16 mouse cellular contexts compared by ENCODE assay signal in the genomic region with DNA sequence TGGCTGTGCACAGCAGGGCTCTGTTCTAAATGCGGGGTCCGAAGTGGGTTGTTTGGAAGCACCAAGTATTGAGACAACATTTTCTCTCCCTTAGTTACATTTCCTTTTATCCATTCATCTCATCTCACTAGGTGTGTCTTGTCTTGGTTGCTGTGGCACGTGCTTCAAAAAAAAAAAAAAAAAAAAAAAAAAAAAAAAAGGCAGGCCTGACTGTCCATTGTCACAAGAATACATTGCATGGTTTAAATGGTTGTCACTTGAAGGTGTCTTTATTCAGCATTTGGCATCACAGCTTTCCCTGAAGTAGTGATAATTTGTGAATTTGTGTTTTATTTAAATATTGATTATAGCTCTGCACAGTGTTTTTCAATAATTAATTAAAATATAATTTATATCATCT.
A peak's percentile ranks its signal among the peaks of the same experiment; 100 is the strongest.
DNase-seq lines count a peak whose midpoint lies in the region; ATAC-seq lines count a peak whose summit lies in the region.
"Had no signal": no experiment of that assay in that cellular context is flagged by ENCODE, and none has a peak within 500 bp of the region (broad histone marks: within the 10 kb centered on the region; RNA-seq: fewer than 3 reads in every experiment).

No protein-coding gene starts in this region.

- no peak overlapping the region for H3K4me3 ChIP-seq in heart, embryonic 15.5 days
- no peak overlapping the region for H3K4me3 ChIP-seq in lung, embryonic 16.5 days (ENCODE audit: low read length)
- H3K4me3 ChIP-seq in intestine, embryonic 14.5 days (ENCODE audit: low read depth, low read length), result no peak overlapping the region
- no peak overlapping the region for H3K4me3 ChIP-seq in stomach, embryonic 16.5 days (replicated peaks; ENCODE audit: low read length)
- H3K4me3 ChIP-seq: embryonic facial prominence, embryonic 15.5 days; erythroblast, embryonic 14.5 days; forebrain, embryonic 10.5 days; hindbrain, embryonic 12.5 days had no signal

- H3K27ac ChIP-seq in heart, embryonic 15.5 days, result peak overlapping the region; percentile 64; the same call in 1 of the 2 replicates
- H3K27ac ChIP-seq in lung, embryonic 16.5 days (ENCODE audit: low read length), result no peak overlapping the region
- H3K27ac ChIP-seq in intestine, embryonic 14.5 days (ENCODE audit: low read depth), result no peak overlapping the region
- H3K27ac ChIP-seq in stomach, embryonic 16.5 days (ENCODE audit: low read length), result no peak overlapping the region
- H3K27ac ChIP-seq: embryonic facial prominence, embryonic 15.5 days; forebrain, embryonic 10.5 days; hindbrain, embryonic 12.5 days had no signal

- peak overlapping the region; percentile 53; the same call in 1 of the 2 replicates for H3K4me2 ChIP-seq in heart, embryonic 15.5 days
- H3K4me2 ChIP-seq in lung, embryonic 16.5 days (ENCODE audit: low read depth, low read length), result peak overlapping the region; percentile 48; the same call in 1 of the 2 replicates
- H3K4me2 ChIP-seq in intestine, embryonic 14.5 days (ENCODE audit: low read length), result peak overlapping the region; percentile 32; the same call in 1 of the 2 replicates
- peak overlapping the region; percentile 22; the same call in 1 of the 2 replicates for H3K4me2 ChIP-seq in stomach, embryonic 16.5 days (ENCODE audit: low read depth, low read length)
- H3K4me2 ChIP-seq: embryonic facial prominence, embryonic 15.5 days; hindbrain, embryonic 12.5 days had no signal

- DNase-seq in heart, postnatal 10 days, result no peak
- no peak for DNase-seq in lung, postnatal 4 days
- no peak for DNase-seq in intestine, embryonic 14.5 days (ENCODE audit: low spot score)
- DNase-seq in layer of hippocampus, postnatal 36 days, result no peak
- DNase-seq: embryo, embryonic 11 days had no signal

- 82% methylated on average over 3 of the region's 3 CpGs for WGBS in heart, embryonic 15.5 days
- 89% methylated on average over 3 of the region's 3 CpGs for WGBS in lung, embryonic 16.5 days
- whole genome bisulfite sequencing in intestine, embryonic 14.5 days, result 88% methylated on average over 3 of the region's 3 CpGs
- WGBS in stomach, embryonic 16.5 days, result 87% methylated on average over 3 of the region's 3 CpGs

- no peak for ATAC-seq in heart, embryonic 15.5 days (replicated peaks; ENCODE audit: insufficient number of reproducible peaks, insufficient read depth, low FRiP score, low read depth)
- ATAC-seq in lung, embryonic 16.5 days (ENCODE audit: low read depth), result no peak
- no peak for ATAC-seq in intestine, embryonic 14.5 days (replicated peaks; ENCODE audit: low FRiP score, low TSS enrichment, low read depth)
- ATAC-seq in stomach, embryonic 16.5 days (ENCODE audit: insufficient read depth, low FRiP score), result no peak
- ATAC-seq: forebrain, embryonic 14.5 days; hindbrain, embryonic 16.5 days; inflammation-experienced regulatory T-cells, adult 6 months had no signal

- H3K27me3 ChIP-seq in heart, embryonic 15.5 days, result no peaks in the 10 kb centered on the region
- H3K27me3 ChIP-seq in lung, embryonic 16.5 days (ENCODE audit: control insufficient read depth, insufficient read depth, low read depth, low read length), result no peaks in the 10 kb centered on the region
- H3K27me3 ChIP-seq in intestine, embryonic 14.5 days (replicated peaks; ENCODE audit: control insufficient read depth, insufficient read depth, low read length), result no peaks in the 10 kb centered on the region
- no peaks in the 10 kb centered on the region for H3K27me3 ChIP-seq in stomach, embryonic 16.5 days (ENCODE audit: control insufficient read depth, insufficient read depth, low read length)
- H3K27me3 ChIP-seq: embryonic facial prominence, embryonic 15.5 days; hindbrain, embryonic 12.5 days had no signal

- intact Hi-C loops in heart, postnatal 10 days (cut with DNase I), result no loop called here

- H3K36me3 ChIP-seq in heart, embryonic 15.5 days, result no peaks in the 10 kb centered on the region
- H3K36me3 ChIP-seq in lung, embryonic 16.5 days (ENCODE audit: control insufficient read depth, insufficient read depth, low read length), result no peaks in the 10 kb centered on the region
- no peaks in the 10 kb centered on the region for H3K36me3 ChIP-seq in intestine, embryonic 14.5 days (ENCODE audit: control insufficient read depth, insufficient read depth, low read length)
- H3K36me3 ChIP-seq in stomach, embryonic 16.5 days (ENCODE audit: control insufficient read depth, insufficient read depth, low read length), result no peaks in the 10 kb centered on the region
- H3K36me3 ChIP-seq: embryonic facial prominence, embryonic 15.5 days; forebrain, embryonic 10.5 days; G1E; hindbrain, embryonic 12.5 days had no signal

- H3K9me3 ChIP-seq in heart, embryonic 15.5 days (replicated peaks), result no peaks in the 10 kb centered on the region
- H3K9me3 ChIP-seq in lung, embryonic 16.5 days (ENCODE audit: control insufficient read depth, low read length), result peaks cover 4% of the 10 kb centered on the region; the same call in 1 of the 2 replicates
- H3K9me3 ChIP-seq in intestine, embryonic 14.5 days (ENCODE audit: control insufficient read depth, low read length), result peaks cover 7% of the 10 kb centered on the region; the same call in 1 of the 2 replicates
- H3K9me3 ChIP-seq in stomach, embryonic 16.5 days (replicated peaks; ENCODE audit: control insufficient read depth, low read length), result 0 out of 2 replicates have a peak, but pooled peaks cover 3% of the 10 kb centered on the region
- H3K9me3 ChIP-seq: embryonic facial prominence, embryonic 15.5 days; forebrain, embryonic 10.5 days; hindbrain, embryonic 12.5 days had no signal

- H3K4me1 ChIP-seq in heart, embryonic 15.5 days (replicated peaks), result peaks cover 14% of the 10 kb centered on the region; the same call in 1 of the 2 replicates
- H3K4me1 ChIP-seq in lung, embryonic 16.5 days (replicated peaks; ENCODE audit: control insufficient read depth, insufficient read depth, low read length), result no peaks in the 10 kb centered on the region
- H3K4me1 ChIP-seq in intestine, embryonic 14.5 days (replicated peaks; ENCODE audit: control insufficient read depth, insufficient read depth, low read length), result peaks cover 14% of the 10 kb centered on the region
- H3K4me1 ChIP-seq in stomach, embryonic 16.5 days (ENCODE audit: control insufficient read depth, insufficient read depth, low read length), result no peaks in the 10 kb centered on the region; the same call in 1 of the 2 replicates
- H3K4me1 ChIP-seq: forebrain, embryonic 10.5 days; hindbrain, embryonic 12.5 days had no signal

- H3K9ac ChIP-seq in heart, embryonic 15.5 days, result no peak overlapping the region
- H3K9ac ChIP-seq in lung, embryonic 16.5 days (ENCODE audit: low read length), result no peak overlapping the region
- H3K9ac ChIP-seq in intestine, embryonic 14.5 days (ENCODE audit: low read length), result no peak overlapping the region
- H3K9ac ChIP-seq in stomach, embryonic 16.5 days (ENCODE audit: low read length), result no peak overlapping the region
- H3K9ac ChIP-seq: embryonic facial prominence, embryonic 15.5 days; hindbrain, embryonic 12.5 days had no signal
